Mouse (Mus musculus) adrenal gland, adult 2 months (tissue): ENCODE measurements around the gene Rnps1. TPM values are rescaled to one million over a fixed set of nuclear protein-coding genes. Genes with fewer than 3 reads are reported as not detected.
A peak's percentile ranks its signal among the peaks of the same experiment; 100 is the strongest.
"Not testable (repeated sequence)": the region's sequence is repeated elsewhere in the genome, so short reads cannot be mapped to it uniquely, and the experiment has no call there.

Source experiments
- DNase-seq: peaks from one replicate; pipeline ENCODE4 v3.0.0; 2021
- polyA plus RNA-seq: library from polyadenylated mRNA; depleted of rRNA; stranded (reverse); fragments of >200 nt; gene quantifications from 2 replicates; pipeline ENCODE4 v1.2.3, GENCODE M21; 2012
- total RNA-seq, 2 experiments: library from RNA; stranded (reverse); gene quantifications; 2 replicates each; pipeline ENCODE4 v1.2.3; 2021

Gene Rnps1
- total and polyA plus RNA-seq, 3 experiments: 61.4 to 95.2 (median 70.3) TPM

- DNase-seq: peak; percentile 53
Observed at GRCm38 (mm10) chr17:24427170-24427557, 12.8 kb downstream of the Rnps1 start.

GRCm38 (mm10) chr17:24429201-24429983 is 15.0 kb downstream of the Rnps1 start:
- DNase-seq: peak; percentile 58

- DNase-seq: peak; percentile 37
Observed at GRCm38 (mm10) chr17:24437016-24437415, 22.7 kb downstream of the Rnps1 start.

- DNase-seq: peak; percentile 52
Observed at GRCm38 (mm10) chr17:24440377-24440776, 26.0 kb downstream of the Rnps1 start.

GRCm38 (mm10) chr17:24441148-24441547 is 26.8 kb downstream of the Rnps1 start:
- DNase-seq: no peak

GRCm38 (mm10) chr17:24442107-24442506 is 27.7 kb downstream of the Rnps1 start:
- no peak for DNase-seq

- no peak for DNase-seq
Observed at GRCm38 (mm10) chr17:24442632-24443155, 28.3 kb downstream of the Rnps1 start, which contains the start of gene Dnase1l2. Dnase1l2 (minus strand) TSS chr17:24443105.

GRCm38 (mm10) chr17:24443409-24443808 is 29.0 kb downstream of the Rnps1 start:
- DNase-seq: no peak

GRCm38 (mm10) chr17:24446590-24446989 is 32.2 kb downstream of the Rnps1 start:
- DNase-seq: no peak

- DNase-seq: no peak
Observed at GRCm38 (mm10) chr17:24449507-24449906, 35.1 kb downstream of the Rnps1 start.

GRCm38 (mm10) chr17:24451220-24451619 is 36.9 kb downstream of the Rnps1 start:
- DNase-seq: no peak

GRCm38 (mm10) chr17:24453372-24453771 is 39.0 kb downstream of the Rnps1 start:
- peak; percentile 57 for DNase-seq

GRCm38 (mm10) chr17:24454218-24454755 is 39.9 kb downstream of the Rnps1 start:
- no peak for DNase-seq

GRCm38 (mm10) chr17:24454756-24455522 is 40.6 kb downstream of the Rnps1 start:
- peak; percentile 100 for DNase-seq

GRCm38 (mm10) chr17:24455523-24456206 is 41.3 kb downstream of the Rnps1 start:
- not testable (repeated sequence) for DNase-seq

- no peak for DNase-seq
Observed at GRCm38 (mm10) chr17:24461580-24461979, 47.2 kb downstream of the Rnps1 start.

GRCm38 (mm10) chr17:24462932-24463331 is 48.6 kb downstream of the Rnps1 start:
- DNase-seq: no peak

GRCm38 (mm10) chr17:24463374-24464133 is 49.2 kb downstream of the Rnps1 start:
- no peak for DNase-seq

- no peak for DNase-seq
Observed at GRCm38 (mm10) chr17:24468636-24469246, 54.4 kb downstream of the Rnps1 start.

GRCm38 (mm10) chr17:24469336-24469909 is 55.1 kb downstream of the Rnps1 start:
- no peak for DNase-seq
